Mouse (Mus musculus) stomach, postnatal 0 days (tissue): ENCODE measurements around the gene Nop16.

Experiments used
- CTCF ChIP-seq: IDR thresholded peaks from 2 replicates; pipeline ENCODE4 v1.5.1; 2016; ENCODE audit warnings: antibody characterized with exemption, low read depth, mild to moderate bottlenecking, moderate library complexity
- EP300 ChIP-seq: optimal IDR thresholded peaks from 2 replicates; pipeline ENCODE3; 2016; ENCODE audit warnings: antibody characterized with exemption

GRCm38 (mm10) chr13:54560608-54561007, 29.3 kb downstream of the Nop16 start:
- TF ChIP-seq CTCF (no peak), EP300 (no peak)
